Mouse (Mus musculus) kidney, postnatal 0 days (tissue): ENCODE data around the gene Rap1gds1. TPM values are rescaled to one million over a fixed set of nuclear protein-coding genes. Genes with fewer than 3 reads are reported as not detected.

Source experiments
- ATAC-seq: fragments of 200-750 bp; cut with Nextera tagmentation; replicated peaks from 2 replicates; pipeline ENCODE4 v1.8.0; 2017; ENCODE audit warnings: low read depth, moderate number of reproducible peaks, moderate TSS enrichment, moderate library complexity; ENCODE audit not compliant: low FRiP score
- DNase-seq: peaks from one replicate; pipeline ENCODE4 v3.0.0-alpha.2; 2016; ENCODE audit warnings: low spot score
- H3K27ac ChIP-seq: fragments of 300-500 bp; sonication (generic); 2 replicates; pipeline ENCODE4 v1.5.1; 2014; ENCODE audit warnings: mild to moderate bottlenecking
- H3K27me3 ChIP-seq: fragments of 300-500 bp; sonication (generic); 2 replicates; pipeline ENCODE4 v1.6.1; 2014; ENCODE audit warnings: low read length, mixed read lengths; ENCODE audit not compliant: insufficient read depth
- H3K36me3 ChIP-seq: fragments of 300-500 bp; sonication (generic); 2 replicates; pipeline ENCODE4 v1.6.1; 2014; ENCODE audit warnings: low read length, mixed read lengths; ENCODE audit not compliant: insufficient read depth
- H3K4me1 ChIP-seq: fragments of 300-500 bp; sonication (generic); replicated peaks from 2 replicates; pipeline ENCODE4 v1.6.1; 2014; ENCODE audit warnings: antibody characterized with exemption, low read length, mixed read lengths; ENCODE audit not compliant: insufficient read depth
- H3K4me2 ChIP-seq: fragments of 300-500 bp; sonication (generic); 2 replicates; pipeline ENCODE4 v1.6.1; 2014; ENCODE audit warnings: mild to moderate bottlenecking, low read length, moderate library complexity, mixed read lengths
- H3K4me3 ChIP-seq: fragments of 300-500 bp; sonication (generic); replicated peaks from 2 replicates; pipeline ENCODE4 v1.5.1; 2014; ENCODE audit warnings: low read depth, low read length
- H3K9ac ChIP-seq: fragments of 300-500 bp; sonication (generic); 2 replicates; pipeline ENCODE4 v1.6.1; 2014; ENCODE audit warnings: low read depth, low read length
- H3K9me3 ChIP-seq: fragments of 300-500 bp; sonication (generic); replicated peaks from 2 replicates; pipeline ENCODE4 v1.6.1; 2016; ENCODE audit warnings: low read length, inconsistent platforms, mixed read lengths
- CTCF ChIP-seq: IDR thresholded peaks from 2 replicates; pipeline ENCODE4 v1.5.1; 2016; ENCODE audit warnings: antibody characterized with exemption, low read depth, mild to moderate bottlenecking, moderate library complexity
- WGBS: fragments of 180-500 bp; shearing (Covaris S2); extraction: QIAGEN DNeasy Blood & Tissue Kit; methylation state at CpG from one replicate; pipeline ENCODE4 v1.1.7; 2014; 5-methylcytosine and 5-hydroxymethylcytosine counted together
- polyA plus RNA-seq: library from polyadenylated mRNA; unstranded; fragments of >200 nt; fragmentation: Nextera tagmentation; extraction: Ambion mirVana; gene quantifications from 2 replicates; pipeline ENCODE4 v1.2.1, GENCODE M21; 2015

Rap1gds1 gene
- polyA plus RNA-seq, 1 experiment from 2014 or later: 31.8 TPM

DNA sequence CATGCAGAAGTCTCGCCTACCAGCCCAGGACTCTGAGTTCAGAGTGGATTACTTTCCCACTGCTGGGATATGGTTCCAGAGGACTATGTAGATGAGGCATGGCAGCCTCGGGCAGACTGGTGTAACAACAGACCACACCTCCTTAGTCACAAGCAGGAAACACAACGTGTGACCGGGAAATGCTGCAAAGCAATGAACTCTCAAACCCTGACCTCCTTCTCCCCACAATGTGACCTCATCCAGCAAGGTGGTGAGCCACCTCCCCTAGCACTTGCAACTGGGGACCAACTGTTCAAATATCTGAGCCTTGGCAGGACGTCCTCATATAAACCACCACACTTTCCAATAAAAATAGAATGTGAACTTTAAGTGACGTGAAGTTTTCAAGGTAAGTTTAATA is 41.8 kb downstream of the Rap1gds1 start:
- Histone ChIP-seq H3K27me3 (no peaks in the 10 kb centered on the region), H3K4me3 (no peak overlapping the region), H3K9ac (no peak overlapping the region), H3K9me3 (no peaks in the 10 kb centered on the region), H3K36me3 (no peaks in the 10 kb centered on the region), H3K4me2 (no peak overlapping the region), H3K4me1 (no peaks in the 10 kb centered on the region), H3K27ac (no peak overlapping the region)
- no peak for ATAC-seq
- no peak for DNase-seq
- 83% methylated on average over 6 of the region's 6 CpGs for WGBS
- TF ChIP-seq CTCF: no peak

- DNase-seq (no peak), ATAC-seq (no peak)
- WGBS: 93% methylated on average over 4 of the region's 4 CpGs
- Histone ChIP-seq H3K27me3 (no peaks in the 10 kb centered on the region), H3K9me3 (no peaks in the 10 kb centered on the region), H3K4me3 (no peak overlapping the region), H3K4me2 (no peak overlapping the region), H3K4me1 (no peaks in the 10 kb centered on the region), H3K36me3 (0 out of 2 replicates have a peak, but pooled peaks cover 6% of the 10 kb centered on the region), H3K9ac (no peak overlapping the region), H3K27ac (no peak overlapping the region)
- TF ChIP-seq CTCF: no peak
Measured at GRCm38 (mm10) chr3:139030644-139031227, 44.3 kb downstream of the Rap1gds1 start.

DNA sequence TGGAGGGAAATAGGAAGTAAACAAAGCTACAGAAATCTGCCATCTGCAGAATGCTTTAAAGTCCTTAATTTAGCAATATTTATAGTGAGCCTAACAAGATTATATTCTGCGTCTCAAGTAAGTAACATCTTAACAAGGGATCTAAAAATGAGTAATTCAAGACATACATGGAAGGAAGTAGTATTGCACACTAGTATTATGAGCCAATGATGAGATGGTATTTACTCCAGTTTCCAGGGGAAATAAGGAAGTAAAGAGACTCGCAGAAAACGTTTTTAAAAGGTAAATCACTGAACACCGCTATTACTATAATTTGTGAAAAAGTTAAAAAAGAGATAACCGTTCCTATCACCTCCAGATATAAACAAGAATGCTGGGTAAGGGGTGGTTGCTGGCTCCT is 49.9 kb downstream of the Rap1gds1 start:
- no peak overlapping the region for H3K4me3 ChIP-seq
- no peaks in the 10 kb centered on the region for H3K9me3 ChIP-seq
- no peak for TF ChIP-seq CTCF
- ATAC-seq (no peak), DNase-seq (no peak)
- no peak overlapping the region for H3K27ac ChIP-seq
- WGBS: 81% methylated on average over 5 of the region's 5 CpGs
- no peak overlapping the region for H3K4me2 ChIP-seq
- no peaks in the 10 kb centered on the region for H3K4me1 ChIP-seq
- H3K9ac ChIP-seq: no peak overlapping the region
- 0 out of 2 replicates have a peak, but pooled peaks cover 9% of the 10 kb centered on the region for H3K36me3 ChIP-seq
- no peaks in the 10 kb centered on the region for H3K27me3 ChIP-seq

DNA sequence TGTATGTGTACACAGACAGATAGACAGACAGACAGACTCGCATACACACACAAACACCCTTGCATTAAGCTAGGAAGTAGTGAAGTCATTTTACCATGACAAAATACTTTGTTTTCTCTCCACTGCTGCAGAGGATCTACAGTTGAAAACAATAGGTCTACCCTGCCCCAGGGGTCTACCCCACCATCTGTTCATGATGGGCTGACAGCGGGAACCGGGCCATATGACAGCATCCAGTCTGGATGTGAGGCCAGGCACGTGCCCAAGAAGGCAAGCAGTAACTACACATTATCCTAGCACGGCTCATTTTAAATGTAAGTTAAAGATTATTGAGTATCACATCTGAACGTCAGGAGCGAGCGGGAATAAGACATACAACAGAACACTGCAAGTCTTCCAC is 51.4 kb downstream of the Rap1gds1 start:
- H3K9me3 ChIP-seq: no peaks in the 10 kb centered on the region
- no peak for DNase-seq
- TF ChIP-seq CTCF: no peak
- H3K9ac ChIP-seq: no peak overlapping the region
- 0 out of 2 replicates have a peak, but pooled peaks cover 9% of the 10 kb centered on the region for H3K36me3 ChIP-seq
- H3K4me1 ChIP-seq: no peaks in the 10 kb centered on the region
- H3K27me3 ChIP-seq: no peaks in the 10 kb centered on the region
- ATAC-seq: no peak
- WGBS: 75% methylated on average over 8 of the region's 8 CpGs
- no peak overlapping the region for H3K27ac ChIP-seq
- no peak overlapping the region for H3K4me3 ChIP-seq
- no peak overlapping the region for H3K4me2 ChIP-seq

GRCm38 (mm10) chr3:139012352-139012751 is 62.6 kb downstream of the Rap1gds1 start:
- no peak overlapping the region for H3K9ac ChIP-seq
- no peaks in the 10 kb centered on the region for H3K27me3 ChIP-seq
- ATAC-seq: no peak
- H3K4me3 ChIP-seq: no peak overlapping the region
- no peak for TF ChIP-seq CTCF
- H3K36me3 ChIP-seq: 0 out of 2 replicates have a peak, but pooled peaks cover 4% of the 10 kb centered on the region
- no peaks in the 10 kb centered on the region for H3K4me1 ChIP-seq
- DNase-seq: no peak
- H3K9me3 ChIP-seq: no peaks in the 10 kb centered on the region
- H3K4me2 ChIP-seq: no peak overlapping the region
- no peak overlapping the region for H3K27ac ChIP-seq
- 91% methylated on average over 9 of the region's 9 CpGs for WGBS

DNA sequence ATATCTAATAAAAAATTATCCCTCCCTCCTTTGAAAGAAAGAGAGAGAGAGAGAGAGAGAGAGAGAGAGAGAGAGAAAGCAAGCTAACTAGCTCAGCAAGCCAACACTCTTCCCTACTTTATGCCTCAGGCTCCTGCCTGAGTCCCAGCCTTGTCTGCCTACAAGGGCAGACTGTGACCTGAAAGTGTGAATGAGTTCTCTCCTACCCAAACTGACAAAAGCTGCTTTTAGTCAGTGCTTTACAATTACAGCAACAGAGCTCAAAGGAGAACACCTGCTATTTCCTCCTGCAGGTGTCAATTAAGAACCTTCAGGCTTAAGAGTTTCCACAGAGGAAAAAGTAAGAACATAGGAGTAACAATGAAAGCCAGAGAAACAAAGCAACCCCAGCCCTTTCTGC is 69.3 kb downstream of the Rap1gds1 start:
- Histone ChIP-seq H3K9me3 (no peaks in the 10 kb centered on the region), H3K27me3 (no peaks in the 10 kb centered on the region)
- no peak for ATAC-seq

GRCm38 (mm10) chr3:139002774-139003173 is 72.2 kb downstream of the Rap1gds1 start:
- Histone ChIP-seq H3K4me2 (no peak overlapping the region), H3K36me3 (no peaks in the 10 kb centered on the region), H3K4me3 (no peak overlapping the region), H3K4me1 (no peaks in the 10 kb centered on the region), H3K27me3 (no peaks in the 10 kb centered on the region), H3K27ac (no peak overlapping the region), H3K9me3 (no peaks in the 10 kb centered on the region), H3K9ac (no peak overlapping the region)
- 77% methylated on average over 6 of the region's 6 CpGs for WGBS
- no peak for ATAC-seq
- no peak for DNase-seq
- no peak for TF ChIP-seq CTCF

More for the DNA sequence above, 69.3 kb downstream of the Rap1gds1 start:
- TF ChIP-seq CTCF: no peak
- Histone ChIP-seq H3K4me1 (no peaks in the 10 kb centered on the region), H3K4me3 (no peak overlapping the region), H3K9ac (no peak overlapping the region), H3K4me2 (no peak overlapping the region), H3K27ac (no peak overlapping the region), H3K36me3 (no peaks in the 10 kb centered on the region)
- DNase-seq: no peak
